Mouse (Mus musculus): ENCODE measurements around the gene Homer1. TPM values are rescaled to one million over a fixed set of nuclear protein-coding genes. Genes with fewer than 3 reads are reported as not detected.

The Homer1 gene
- polyA plus RNA-seq, 1 experiment from 2014 or later: 14.9 TPM

GRCm38 (mm10) chr13:93344395-93344794 is 45.0 kb downstream of the Homer1 start:
- Histone ChIP-seq H3K4me3 (no peak overlapping the region), H3K27me3 (no peaks in the 10 kb centered on the region), H3K4me1 (no peaks in the 10 kb centered on the region), H3K9ac (replicated peaks) (no peak overlapping the region), H3K36me3 (no peaks in the 10 kb centered on the region), H3K9me3 (no peaks in the 10 kb centered on the region), H3K4me2 (replicated peaks) (no peak overlapping the region), H3K27ac (replicated peaks) (no peak overlapping the region)
- no peak for ATAC-seq (ENCODE audit: low FRiP score, low read depth)
- WGBS: 94% methylated on average over 1 of the region's 1 CpGs

DNA sequence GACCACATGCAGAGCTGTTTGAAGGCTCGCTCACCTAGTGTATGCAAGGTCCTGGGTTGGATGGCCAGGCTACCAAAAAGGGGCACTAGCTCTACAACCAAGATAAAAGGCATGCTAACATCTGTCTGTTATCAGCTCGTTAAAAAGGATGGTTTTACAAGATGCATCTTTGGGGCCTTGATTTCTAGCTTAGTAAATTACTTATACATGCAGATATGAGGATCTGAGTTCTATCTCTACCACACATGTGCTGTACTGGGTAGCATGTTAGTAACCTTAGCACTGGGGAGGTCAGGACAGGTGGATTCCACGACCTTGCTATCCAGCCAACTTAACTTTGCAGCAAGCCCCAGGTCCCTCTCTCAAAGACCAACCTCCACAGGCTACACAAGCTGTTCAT is 46.4 kb downstream of the Homer1 start:
- Histone ChIP-seq H3K4me3 (no peak overlapping the region), H3K27me3 (no peaks in the 10 kb centered on the region), H3K9ac (replicated peaks) (no peak overlapping the region), H3K9me3 (no peaks in the 10 kb centered on the region), H3K36me3 (0 out of 2 replicates have a peak, but pooled peaks cover 7% of the 10 kb centered on the region), H3K4me2 (replicated peaks) (no peak overlapping the region), H3K4me1 (no peaks in the 10 kb centered on the region), H3K27ac (replicated peaks) (no peak overlapping the region)
- ATAC-seq (ENCODE audit: low FRiP score, low read depth): no peak
- WGBS: 86% methylated on average over 3 of the region's 3 CpGs

GRCm38 (mm10) chr13:93352030-93352429 is 52.6 kb downstream of the Homer1 start:
- WGBS: 78% methylated on average over 2 of the region's 2 CpGs
- Histone ChIP-seq H3K4me2 (replicated peaks) (no peak overlapping the region), H3K27ac (replicated peaks) (no peak overlapping the region), H3K27me3 (no peaks in the 10 kb centered on the region), H3K4me3 (no peak overlapping the region), H3K9me3 (no peaks in the 10 kb centered on the region), H3K9ac (replicated peaks) (no peak overlapping the region), H3K36me3 (0 out of 2 replicates have a peak, but pooled peaks cover 7% of the 10 kb centered on the region), H3K4me1 (no peaks in the 10 kb centered on the region)
- no peak for ATAC-seq (ENCODE audit: low FRiP score, low read depth)

- no peaks in the 10 kb centered on the region for H3K27me3 ChIP-seq
Measured at GRCm38 (mm10) chr13:93354420-93355278, 55.2 kb downstream of the Homer1 start.

GRCm38 (mm10) chr13:93355279-93355587 is 55.8 kb downstream of the Homer1 start:
- no peak for ATAC-seq (ENCODE audit: low FRiP score, low read depth)
- WGBS: 80% methylated on average over 6 of the region's 6 CpGs
- no peaks in the 10 kb centered on the region for H3K4me1 ChIP-seq

More at GRCm38 (mm10) chr13:93354420-93355278, 55.2 kb downstream of the Homer1 start:
- WGBS: 65% methylated on average over 7 of the region's 7 CpGs
- Histone ChIP-seq H3K4me1 (no peaks in the 10 kb centered on the region), H3K4me3 (no peak overlapping the region), H3K4me2 (replicated peaks) (no peak overlapping the region), H3K27ac (replicated peaks) (no peak overlapping the region), H3K9ac (replicated peaks) (no peak overlapping the region), H3K36me3 (0 out of 2 replicates have a peak, but pooled peaks cover 6% of the 10 kb centered on the region), H3K9me3 (no peaks in the 10 kb centered on the region)
- no peak; the same call in 1 of the 2 replicates for ATAC-seq (ENCODE audit: low FRiP score, low read depth)

GRCm38 (mm10) chr13:93358522-93358921 is 59.1 kb downstream of the Homer1 start:
- no peak for ATAC-seq (ENCODE audit: low FRiP score, low read depth)
- Histone ChIP-seq H3K4me1 (no peaks in the 10 kb centered on the region), H3K36me3 (no peaks in the 10 kb centered on the region), H3K27ac (replicated peaks) (no peak overlapping the region), H3K9ac (replicated peaks) (no peak overlapping the region), H3K4me3 (no peak overlapping the region), H3K4me2 (replicated peaks) (no peak overlapping the region), H3K27me3 (no peaks in the 10 kb centered on the region), H3K9me3 (no peaks in the 10 kb centered on the region)
- WGBS: 87% methylated on average over 1 of the region's 1 CpGs

More at GRCm38 (mm10) chr13:93355279-93355587, 55.8 kb downstream of the Homer1 start:
- no peaks in the 10 kb centered on the region for H3K27me3 ChIP-seq
- H3K4me2 ChIP-seq (replicated peaks): no peak overlapping the region
- no peaks in the 10 kb centered on the region for H3K9me3 ChIP-seq
- H3K9ac ChIP-seq (replicated peaks): no peak overlapping the region
- H3K27ac ChIP-seq (replicated peaks): no peak overlapping the region
- H3K36me3 ChIP-seq: 0 out of 2 replicates have a peak, but pooled peaks cover 1% of the 10 kb centered on the region
- no peak overlapping the region for H3K4me3 ChIP-seq

DNA sequence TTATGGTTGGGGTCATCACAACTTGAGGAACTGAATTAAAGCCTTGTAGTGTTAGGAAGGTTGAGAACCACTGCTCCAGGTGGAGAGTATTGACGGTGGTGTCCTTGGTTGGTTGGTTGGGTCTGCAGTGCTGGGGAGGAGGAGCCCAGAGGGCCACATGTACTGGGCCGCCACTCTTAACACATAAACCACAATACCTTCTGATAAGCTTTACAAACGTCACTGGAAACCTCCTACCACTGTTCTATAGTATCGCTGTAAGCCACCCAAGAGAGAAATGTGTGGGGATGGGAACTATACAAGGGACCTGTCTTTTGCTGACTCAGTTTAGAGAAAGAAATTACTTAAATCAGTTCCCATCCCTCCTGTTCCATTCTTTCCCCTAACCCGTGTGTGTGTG is 68.1 kb downstream of the Homer1 start:
- Histone ChIP-seq H3K4me2 (replicated peaks) (no peak overlapping the region), H3K9me3 (no peaks in the 10 kb centered on the region), H3K27ac (replicated peaks) (no peak overlapping the region), H3K4me1 (no peaks in the 10 kb centered on the region), H3K9ac (replicated peaks) (no peak overlapping the region), H3K4me3 (no peak overlapping the region), H3K27me3 (no peaks in the 10 kb centered on the region), H3K36me3 (no peaks in the 10 kb centered on the region)
- WGBS: 86% methylated on average over 5 of the region's 5 CpGs
- no peak for ATAC-seq (ENCODE audit: low FRiP score, low read depth)

- ATAC-seq (ENCODE audit: low FRiP score, low read depth): no peak
- Histone ChIP-seq H3K4me1 (no peaks in the 10 kb centered on the region), H3K9ac (replicated peaks) (no peak overlapping the region), H3K9me3 (no peaks in the 10 kb centered on the region), H3K27me3 (no peaks in the 10 kb centered on the region), H3K4me3 (no peak overlapping the region), H3K36me3 (no peaks in the 10 kb centered on the region), H3K4me2 (replicated peaks) (no peak overlapping the region), H3K27ac (replicated peaks) (no peak overlapping the region)
- WGBS: 94% methylated on average over 7 of the region's 7 CpGs
Measured at GRCm38 (mm10) chr13:93368812-93369584, 69.6 kb downstream of the Homer1 start.

- H3K9me3 ChIP-seq: no peaks in the 10 kb centered on the region
- H3K27me3 ChIP-seq: no peaks in the 10 kb centered on the region
- no peak for ATAC-seq (ENCODE audit: low FRiP score, low read depth)
- H3K4me2 ChIP-seq (replicated peaks): no peak overlapping the region
- WGBS: 89% methylated on average over 5 of the region's 5 CpGs
- H3K4me3 ChIP-seq: no peak overlapping the region
- no peak overlapping the region for H3K9ac ChIP-seq (replicated peaks)
- no peaks in the 10 kb centered on the region for H3K4me1 ChIP-seq
- no peak overlapping the region for H3K27ac ChIP-seq (replicated peaks)
- no peaks in the 10 kb centered on the region for H3K36me3 ChIP-seq
Measured at GRCm38 (mm10) chr13:93374457-93374856, 75.0 kb downstream of the Homer1 start.

DNA sequence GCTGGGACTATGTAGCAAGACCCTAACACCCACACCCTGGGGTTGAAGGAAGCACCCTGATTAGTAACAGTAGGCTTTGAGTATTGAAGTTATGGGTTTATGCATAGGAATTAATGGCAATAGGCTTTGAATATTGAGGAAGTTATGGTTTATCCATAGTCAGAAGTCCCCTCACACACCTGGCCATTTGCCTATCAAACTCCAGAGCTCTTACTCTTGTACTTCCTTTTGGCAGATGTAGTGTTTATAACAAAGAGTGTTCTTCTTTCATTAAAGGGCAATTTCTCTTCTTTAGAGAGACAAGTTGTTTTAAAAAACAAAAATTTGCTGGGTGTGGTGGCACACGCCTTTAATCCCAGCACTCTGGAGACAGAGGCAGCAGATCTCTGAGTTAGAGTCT is 79.1 kb downstream of the Homer1 start:
- H3K4me2 ChIP-seq (replicated peaks): no peak overlapping the region
- no peaks in the 10 kb centered on the region for H3K36me3 ChIP-seq

GRCm38 (mm10) chr13:93380399-93381063 is 81.1 kb downstream of the Homer1 start:
- H3K27me3 ChIP-seq: no peaks in the 10 kb centered on the region
- whole genome bisulfite sequencing: 93% methylated on average over 8 of the region's 8 CpGs
- H3K4me2 ChIP-seq (replicated peaks): no peak overlapping the region
- no peaks in the 10 kb centered on the region for H3K4me1 ChIP-seq
- H3K27ac ChIP-seq (replicated peaks): no peak overlapping the region
- no peaks in the 10 kb centered on the region for H3K9me3 ChIP-seq
- no peak for ATAC-seq (ENCODE audit: low FRiP score, low read depth)
- no peak overlapping the region for H3K4me3 ChIP-seq
- H3K36me3 ChIP-seq: no peaks in the 10 kb centered on the region
- H3K9ac ChIP-seq (replicated peaks): no peak overlapping the region

More for the DNA sequence above, 79.1 kb downstream of the Homer1 start:
- H3K9me3 ChIP-seq: no peaks in the 10 kb centered on the region
- ATAC-seq (ENCODE audit: low FRiP score, low read depth): no peak
- no peaks in the 10 kb centered on the region for H3K4me1 ChIP-seq
- no peaks in the 10 kb centered on the region for H3K27me3 ChIP-seq
- H3K4me3 ChIP-seq: no peak overlapping the region
- 94% methylated on average over 1 of the region's 1 CpGs for WGBS
- H3K27ac ChIP-seq (replicated peaks): no peak overlapping the region
- no peak overlapping the region for H3K9ac ChIP-seq (replicated peaks)

DNA sequence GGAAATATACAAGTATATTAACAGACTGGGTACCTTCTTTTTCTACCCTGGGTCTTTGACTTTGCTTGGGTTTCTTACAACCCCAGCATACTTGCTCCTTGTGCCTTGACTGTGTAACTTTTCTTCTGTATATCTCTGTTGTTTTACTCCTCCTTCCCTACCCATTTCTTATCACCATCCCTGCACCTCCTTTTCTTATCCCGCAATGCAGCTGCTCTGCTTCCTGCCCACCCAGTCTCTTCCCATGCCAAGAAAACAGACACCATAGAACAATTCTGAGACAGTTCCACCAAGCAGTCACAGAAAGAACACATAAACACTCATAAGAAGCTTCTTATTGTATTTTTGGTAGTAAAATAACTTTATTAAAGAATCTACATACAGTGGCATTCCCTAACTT is 81.9 kb downstream of the Homer1 start:
- no peaks in the 10 kb centered on the region for H3K27me3 ChIP-seq
- 93% methylated on average over 1 of the region's 1 CpGs for WGBS
- H3K4me1 ChIP-seq: no peaks in the 10 kb centered on the region
- H3K27ac ChIP-seq (replicated peaks): no peak overlapping the region
- no peaks in the 10 kb centered on the region for H3K9me3 ChIP-seq
- H3K4me2 ChIP-seq (replicated peaks): no peak overlapping the region
- no peak for ATAC-seq (ENCODE audit: low FRiP score, low read depth)
- no peak overlapping the region for H3K9ac ChIP-seq (replicated peaks)
- no peaks in the 10 kb centered on the region for H3K36me3 ChIP-seq
- H3K4me3 ChIP-seq: no peak overlapping the region
